Mouse (Mus musculus) frontal cortex, postnatal 14 days (tissue): Measurements from ENCODE around the gene Alkbh5.
"Not testable (repeated sequence)": the region's sequence is repeated elsewhere in the genome, so short reads cannot be mapped to it uniquely, and the experiment has no call there.

Experiments used
- DNase-seq, 2 experiments: peaks; one replicate each; pipeline ENCODE4 v3.0.0; 2022; ENCODE audit warnings: low spot score in 2 of 2

The Alkbh5 gene

DNA sequence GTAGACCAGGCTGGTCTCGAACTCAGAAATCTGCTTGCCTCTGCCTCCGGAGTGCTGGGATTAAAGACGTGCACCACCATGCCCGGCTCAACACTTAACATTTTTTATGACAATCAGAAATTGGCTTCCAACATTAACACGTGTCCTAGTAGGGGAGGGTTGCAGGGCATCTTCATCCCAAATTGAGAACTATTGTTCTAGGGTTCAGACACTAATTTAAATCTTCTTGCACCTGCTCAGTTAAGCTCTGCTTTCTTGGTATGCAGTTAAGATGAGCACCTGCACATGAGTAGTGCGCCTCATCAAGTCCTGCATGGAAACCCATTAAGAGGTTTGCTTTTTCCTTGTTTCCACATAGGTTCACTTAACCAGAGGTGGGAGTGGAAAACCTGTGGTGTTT is 5.7 kb downstream of the Alkbh5 start:
- DNase-seq, result no peak

DNA sequence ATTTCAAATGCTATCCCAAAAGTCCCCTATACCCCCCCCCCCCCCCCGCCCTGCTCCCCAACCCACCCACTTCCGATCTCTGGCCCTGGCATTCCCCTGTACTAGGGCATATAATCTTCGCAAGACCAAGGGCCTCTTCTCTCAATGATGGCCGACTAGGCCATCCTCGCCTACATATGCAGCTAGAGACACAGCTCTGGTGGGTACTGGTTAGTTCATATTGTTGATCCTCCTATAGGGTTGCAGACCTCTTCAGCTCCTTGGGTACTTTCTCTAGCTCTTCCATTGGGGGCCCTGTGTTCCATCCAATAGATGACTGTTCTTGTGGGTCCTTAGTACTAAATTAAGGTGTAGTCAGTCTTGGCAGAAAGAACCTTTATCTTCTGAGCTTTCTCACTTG is 7.0 kb downstream of the Alkbh5 start:
- not testable (repeated sequence) for DNase-seq

DNA sequence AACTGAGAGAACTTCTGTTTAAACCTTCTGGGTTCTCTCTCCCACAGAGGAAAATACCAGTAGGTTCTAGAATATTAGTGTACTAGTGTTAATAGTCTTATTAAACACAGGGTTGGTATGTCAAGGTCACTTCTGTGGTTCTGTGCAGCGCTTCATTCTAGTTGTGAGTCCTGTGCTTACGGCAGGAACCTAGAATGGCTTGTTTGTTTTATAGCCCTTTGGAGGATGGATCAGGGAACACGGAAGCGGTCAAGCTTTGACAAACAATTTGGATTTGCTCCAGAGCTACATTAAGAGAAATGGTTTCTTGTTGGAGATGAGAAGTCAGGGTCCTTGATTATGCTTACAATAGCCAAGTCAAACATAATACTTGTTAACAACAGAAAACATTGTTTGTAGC is 9.3 kb downstream of the Alkbh5 start:
- no peak for DNase-seq

DNA sequence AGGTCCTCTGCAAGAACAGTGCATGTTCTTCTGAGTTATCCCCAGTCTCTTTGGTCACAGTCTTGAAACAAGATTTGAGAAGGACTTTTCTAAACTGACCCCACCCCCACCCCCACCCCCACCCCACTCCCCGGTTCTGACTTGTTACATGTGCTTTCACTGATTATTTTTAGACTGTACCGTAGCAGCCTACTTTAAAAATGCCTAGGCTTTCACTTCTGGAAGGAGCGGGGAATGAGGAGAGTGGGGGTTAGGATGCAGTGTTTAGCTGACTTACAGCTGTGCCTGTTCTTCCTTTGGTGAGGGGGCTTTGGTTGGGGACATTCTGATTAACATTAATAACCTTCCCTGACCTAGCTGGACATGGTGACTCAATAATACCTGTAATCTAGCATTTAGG is 11.9 kb downstream of the Alkbh5 start:
- no peak for DNase-seq

GRCm38 (mm10) chr11:60553091-60553490 is 16.9 kb downstream of the Alkbh5 start:
- no peak for DNase-seq

DNA sequence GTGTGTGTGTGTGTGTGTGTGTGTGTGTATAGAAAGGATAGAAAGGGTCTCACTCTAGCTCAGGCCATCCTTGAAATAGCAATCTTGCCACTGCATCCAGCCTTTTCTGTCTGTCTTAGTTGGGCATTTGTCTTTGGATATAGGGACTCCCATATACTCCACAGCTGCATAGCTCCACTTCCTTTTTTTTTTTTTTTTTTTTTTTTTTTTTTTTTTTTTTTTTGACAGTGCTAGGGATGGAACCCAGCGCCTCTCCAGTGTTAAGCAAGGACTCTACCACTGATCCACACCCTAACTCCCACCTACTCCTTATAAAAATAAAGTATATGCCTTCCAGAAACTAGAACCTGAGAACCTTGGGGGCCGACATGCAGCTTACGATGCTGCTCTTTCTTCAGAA is 21.5 kb downstream of the Alkbh5 start:
- no peak for DNase-seq

DNA sequence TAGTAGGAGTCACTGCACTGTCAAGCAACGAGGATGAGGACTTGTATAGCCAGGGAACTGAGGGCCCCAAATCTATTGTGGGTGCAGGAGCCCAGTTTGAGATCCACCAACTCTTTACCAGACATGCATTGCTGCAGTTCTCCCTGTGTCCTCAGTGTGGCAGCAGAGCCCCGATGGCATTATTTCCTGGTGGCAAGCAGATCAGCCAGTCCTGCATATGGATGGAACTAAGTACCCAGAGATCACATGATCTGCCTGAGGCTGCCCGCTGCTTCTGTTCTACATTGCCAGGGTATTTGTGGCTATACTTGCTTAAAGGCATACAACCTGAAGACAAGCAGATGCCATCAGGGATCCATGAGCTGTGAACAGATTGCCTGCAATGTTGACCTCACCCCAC is 23.2 kb downstream of the Alkbh5 start:
- DNase-seq, result peak; percentile 24 to 67

- not testable (repeated sequence) for DNase-seq
Measured at GRCm38 (mm10) chr11:60574006-60574405, 37.8 kb downstream of the Alkbh5 start.
